Mouse (Mus musculus) thymus, postnatal 0 days (tissue): ENCODE results near the gene 9130008F23Rik. TPM values are rescaled to one million over a fixed set of nuclear protein-coding genes. Genes with fewer than 3 reads are reported as not detected.

ENCODE experiments used
- polyA plus RNA-seq: library from polyadenylated mRNA; unstranded; fragments of >200 nt; fragmentation: Nextera tagmentation; extraction: Ambion mirVana; gene quantifications from 2 replicates; pipeline ENCODE4 v1.2.1, GENCODE M21; 2015

Gene 9130008F23Rik
- polyA plus RNA-seq, 1 experiment from 2014 or later: 0.59 TPM

Other genes with a start within 250 kb of the 9130008F23Rik start
- gene Esp3, start 248.5 kb downstream of the 9130008F23Rik start, polyA plus RNA-seq: not detected in 2 replicates
- gene Esp1, start 153.4 kb downstream of the 9130008F23Rik start, polyA plus RNA-seq: not detected in 2 replicates
- not detected in 2 replicates for gene Crisp2, start 73.6 kb downstream of the 9130008F23Rik start, polyA plus RNA-seq
- 0.09 and 0.13 TPM in 2 replicates for gene Rhag, start 69.4 kb downstream of the 9130008F23Rik start, polyA plus RNA-seq
- not detected in 2 replicates for gene Glyatl3, start 33.8 kb upstream of the 9130008F23Rik start, polyA plus RNA-seq
- gene Mut, start 54.1 kb upstream of the 9130008F23Rik start, polyA plus RNA-seq: 23.8 and 25.2 TPM in 2 replicates
- 36.7 and 38.2 TPM in 2 replicates for gene Cenpq, start 54.5 kb upstream of the 9130008F23Rik start, polyA plus RNA-seq